Mouse (Mus musculus) E14TG2a.4 (cell line): ENCODE data around the gene E130309D02Rik.

Experiments used
- CTCF ChIP-seq: conservative IDR thresholded peaks from 2 replicates; pipeline ENCODE4 v1.5.1; 2014; ENCODE audit warnings: low read length
- NANOG ChIP-seq: IDR thresholded peaks from 2 replicates; pipeline ENCODE4 v1.6.1; 2014; ENCODE audit warnings: borderline replicate concordance, low read length, mixed read lengths

DNA sequence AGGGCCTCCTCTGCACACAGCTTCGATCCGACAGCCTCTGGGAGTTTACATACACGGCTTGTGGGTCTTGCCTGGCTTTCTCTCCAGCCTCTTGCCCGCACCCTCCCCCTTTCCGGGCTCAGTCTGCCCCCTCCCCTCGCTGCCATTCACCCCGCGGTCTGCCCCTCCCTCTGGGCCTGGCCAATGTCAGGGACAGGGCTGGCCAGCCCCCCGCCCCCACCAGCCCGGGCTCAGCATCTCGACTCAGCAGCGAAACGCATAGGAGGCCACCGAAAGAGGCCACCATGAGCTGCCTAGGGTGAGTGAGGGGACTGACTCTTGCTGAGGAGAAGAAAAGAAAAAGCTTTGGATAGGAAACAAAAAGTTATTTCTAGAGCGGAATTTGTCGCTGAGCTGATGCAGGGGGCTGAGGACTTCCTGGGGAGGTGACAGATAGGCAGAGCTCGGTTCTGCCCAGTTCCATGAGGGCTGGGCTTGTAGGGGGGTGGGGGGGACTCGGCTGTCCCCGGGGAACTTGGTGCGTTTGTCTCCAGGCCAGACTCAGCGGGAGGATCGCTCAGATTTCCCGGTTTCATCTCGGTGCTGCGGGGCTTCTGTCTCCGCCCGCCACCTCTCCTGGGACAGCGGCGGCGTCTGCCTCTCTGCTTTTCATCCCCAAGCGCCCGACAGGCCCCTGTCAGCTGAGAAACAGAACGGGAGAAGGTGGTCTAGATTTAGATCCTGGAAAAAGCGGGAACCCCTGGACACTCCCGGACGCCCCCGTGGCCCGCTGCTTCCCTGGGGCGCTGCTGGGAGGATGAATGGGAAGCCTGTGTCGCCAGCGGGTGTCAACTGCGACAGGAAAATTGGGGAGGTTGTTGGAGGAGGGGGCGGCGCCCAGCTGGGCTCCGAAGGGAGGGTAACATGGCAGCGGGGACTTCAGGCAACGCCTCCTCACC, 48.8 kb upstream of the E130309D02Rik start:
- no peak for TF ChIP-seq CTCF
- TF ChIP-seq NANOG = no peak
